Mouse (Mus musculus): ENCODE measurements around the gene 4930435E12Rik. TPM values are rescaled to one million over a fixed set of nuclear protein-coding genes. Genes with fewer than 3 reads are reported as not detected.

4930435E12Rik gene
- polyA plus RNA-seq, 1 experiment from 2014 or later = not detected

GRCm38 (mm10) chr16:38762401-38762800 is 66.1 kb downstream of the 4930435E12Rik start:
- no peaks in the 10 kb centered on the region for H3K4me1 ChIP-seq (ENCODE audit: control insufficient read depth, insufficient read depth, low read length)
- peaks cover 16% of the 10 kb centered on the region for H3K36me3 ChIP-seq (ENCODE audit: control insufficient read depth, insufficient read depth, low read length)
- H3K27me3 ChIP-seq (ENCODE audit: control insufficient read depth, insufficient read depth, low read depth, low read length) = no peaks in the 10 kb centered on the region
- H3K4me3 ChIP-seq (ENCODE audit: low read depth, low read length) = no peak overlapping the region
- no peak overlapping the region for H3K27ac ChIP-seq (ENCODE audit: low read length)
- no peak overlapping the region for H3K4me2 ChIP-seq (ENCODE audit: low read length)
- no peak for ATAC-seq
- H3K9me3 ChIP-seq (replicated peaks; ENCODE audit: control insufficient read depth, low read length, poor library complexity, severe bottlenecking) = no peaks in the 10 kb centered on the region
- no peak overlapping the region for H3K9ac ChIP-seq (ENCODE audit: low read depth, low read length)
- 85% methylated on average over 8 of the region's 8 CpGs for WGBS

Other genes starting within 250 kb of the 4930435E12Rik start
- 3.7 and 4.1 TPM in 2 replicates for gene Arhgap31, start 115.5 kb downstream of the 4930435E12Rik start, polyA plus RNA-seq (2015; fragmentation: Nextera tagmentation; extraction: Ambion mirVana)
- 31.5 and 35.6 TPM in 2 replicates for gene B4galt4, start 86.5 kb downstream of the 4930435E12Rik start, polyA plus RNA-seq (2015; fragmentation: Nextera tagmentation; extraction: Ambion mirVana)
- gene Upk1b, start 28.4 kb downstream of the 4930435E12Rik start, polyA plus RNA-seq (2015; fragmentation: Nextera tagmentation; extraction: Ambion mirVana) = 0.13 and 0.17 TPM in 2 replicates
- gene Igsf11, start 63.9 kb upstream of the 4930435E12Rik start, polyA plus RNA-seq (2015; fragmentation: Nextera tagmentation; extraction: Ambion mirVana) = 2.0 and 3.2 TPM in 2 replicates